Mouse (Mus musculus) macrophage (primary cell): ENCODE measurements around the gene Hrh2. TPM values are rescaled to one million over a fixed set of nuclear protein-coding genes. Genes with fewer than 3 reads are reported as not detected.

ENCODE experiments used
- H3K27ac ChIP-seq: fragments of 350-480 bp; formaldehyde crosslinking; 2 replicates; pipeline ENCODE4 v1.9.0; 2021
- H3K36me3 ChIP-seq: fragments of 350-480 bp; formaldehyde crosslinking; 2 replicates; pipeline ENCODE4 v1.9.0; 2021; ENCODE audit errors: inconsistent target
- H3K4me3 ChIP-seq: fragments of 350-480 bp; formaldehyde crosslinking; 2 replicates; pipeline ENCODE4 v1.9.0; 2021; ENCODE audit errors: inconsistent target
- H3K79me2 ChIP-seq: fragments of 350-480 bp; formaldehyde crosslinking; 2 replicates; pipeline ENCODE4 v1.9.0; 2021; ENCODE audit errors: inconsistent target
- WGBS: methylation state at CpG from one replicate; pipeline ENCODE4 v1.1.7; 2026; ENCODE audit warnings: inconsistent platforms; ENCODE audit not compliant: missing documents; 5-methylcytosine and 5-hydroxymethylcytosine counted together
- polyA plus RNA-seq: library from polyadenylated mRNA; stranded (reverse); fragments of 250-400 nt; gene quantifications from 3 replicates; pipeline ENCODE4 v1.2.4, GENCODE M21; 2018; ENCODE audit warnings: inconsistent platforms

The Hrh2 gene
- polyA plus RNA-seq, 1 experiment from 2014 or later: 0.34 TPM

- Histone ChIP-seq H3K36me3 (no peaks in the 10 kb centered on the region), H3K4me3 (no peak overlapping the region), H3K27ac (no peak overlapping the region), H3K79me2 (no peaks in the 10 kb centered on the region)
- 90% methylated on average over 11 of the region's 11 CpGs for WGBS
Measured at GRCm38 (mm10) chr13:54251541-54252225, 59.8 kb downstream of the Hrh2 start.

DNA sequence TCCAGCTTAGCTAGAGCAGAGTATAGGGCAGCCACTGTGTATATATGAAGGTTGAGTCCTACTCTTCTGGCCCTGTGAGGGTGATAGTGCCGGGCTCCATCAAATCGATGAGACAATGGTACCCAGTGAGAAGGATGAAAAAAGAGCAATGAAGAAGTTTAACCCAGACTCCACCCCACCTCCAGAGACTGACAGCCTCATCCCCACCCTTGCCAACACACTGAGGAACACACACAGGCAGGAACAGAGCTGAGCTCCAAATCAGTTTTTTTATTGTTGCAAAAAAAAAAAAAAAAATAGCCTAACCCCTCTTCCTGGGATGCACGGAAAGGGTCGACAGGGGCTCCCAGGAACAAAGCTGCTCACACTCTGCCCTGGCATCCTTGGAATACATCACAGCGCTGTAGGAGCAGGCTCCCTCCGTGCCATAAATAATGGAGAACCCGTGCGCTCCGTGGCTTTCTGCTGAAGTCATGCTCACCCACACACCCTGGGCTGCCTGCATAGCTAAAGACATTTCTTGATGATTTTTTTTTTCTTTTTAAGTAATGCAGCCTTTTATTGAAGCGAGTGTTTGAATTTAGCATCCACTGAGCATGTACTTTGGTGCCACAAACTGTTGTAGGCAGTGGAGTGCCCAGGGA is 65.8 kb downstream of the Hrh2 start:
- Histone ChIP-seq H3K4me3 (no peak overlapping the region), H3K36me3 (no peaks in the 10 kb centered on the region), H3K79me2 (no peaks in the 10 kb centered on the region), H3K27ac (no peak overlapping the region)
- 31% methylated on average over 10 of the region's 10 CpGs for WGBS

DNA sequence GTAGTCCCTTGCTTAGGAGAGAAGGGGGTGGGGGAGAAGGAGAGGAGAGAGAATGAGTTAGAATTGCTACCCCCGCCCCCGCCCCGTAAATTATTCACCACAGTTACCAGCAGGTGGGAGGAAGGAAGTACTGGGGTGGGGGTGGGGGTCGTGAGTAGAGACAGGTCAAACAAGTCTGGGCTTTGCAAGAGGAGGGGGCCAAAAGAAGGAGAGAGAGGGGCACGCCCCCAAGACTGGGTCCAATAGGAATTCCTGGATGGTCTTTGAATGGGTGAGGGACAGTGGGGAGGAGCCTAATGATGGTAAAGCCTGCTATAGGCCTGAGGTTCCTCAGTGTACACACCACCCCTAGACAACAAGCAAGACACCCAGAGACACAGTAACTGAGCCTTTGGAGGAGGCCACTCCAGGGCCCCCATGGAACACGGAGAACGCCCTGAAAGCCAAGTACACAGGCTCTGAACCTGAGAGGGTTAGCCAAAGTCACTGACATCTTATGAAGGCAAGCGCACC is 66.4 kb downstream of the Hrh2 start:
- H3K79me2 ChIP-seq: no peaks in the 10 kb centered on the region
- H3K4me3 ChIP-seq: no peak overlapping the region
- no peaks in the 10 kb centered on the region for H3K36me3 ChIP-seq
- H3K27ac ChIP-seq: no peak overlapping the region
- WGBS: 39% methylated on average over 8 of the region's 8 CpGs

GRCm38 (mm10) chr13:54260318-54260717 is 68.4 kb downstream of the Hrh2 start:
- no peak overlapping the region for H3K4me3 ChIP-seq
- H3K79me2 ChIP-seq: no peaks in the 10 kb centered on the region
- WGBS: 29% methylated on average over 8 of the region's 8 CpGs
- no peaks in the 10 kb centered on the region for H3K36me3 ChIP-seq
- no peak overlapping the region for H3K27ac ChIP-seq

DNA sequence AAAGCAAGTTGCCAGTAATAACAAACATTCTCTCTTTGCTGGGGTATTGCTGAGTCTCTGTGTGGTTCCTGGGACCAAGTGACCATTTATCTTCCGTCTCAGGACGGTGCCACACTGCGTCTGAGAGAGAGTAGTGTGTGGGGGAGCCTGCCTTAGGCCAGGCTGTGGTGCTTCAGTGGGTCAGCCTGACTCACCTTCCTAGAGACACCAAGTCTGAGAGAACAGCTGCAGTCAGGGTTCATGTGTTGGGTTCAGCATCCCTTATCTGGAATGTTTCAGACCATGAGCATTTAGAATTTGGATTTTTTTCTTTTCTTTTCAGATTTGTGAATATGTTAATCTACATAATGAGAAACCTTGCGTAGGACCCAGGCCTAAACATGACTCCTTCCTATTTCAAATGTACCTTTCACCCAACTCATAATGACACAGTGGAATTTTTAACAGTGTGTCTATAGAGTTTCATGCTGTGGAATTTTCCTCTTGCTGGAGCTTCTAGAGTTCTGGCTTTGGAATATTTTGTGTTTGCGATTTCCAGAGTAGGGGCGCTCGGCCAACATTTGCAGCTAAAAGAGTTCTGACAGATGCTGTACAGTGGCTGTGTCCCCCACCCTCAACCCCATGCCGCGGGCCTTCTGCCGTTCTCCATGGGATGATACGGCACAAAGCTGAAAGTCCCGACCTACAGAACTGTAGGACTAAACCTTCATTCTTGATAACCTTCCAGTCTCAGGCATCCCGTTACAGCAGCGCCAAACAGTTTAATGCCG is 71.0 kb downstream of the Hrh2 start:
- Histone ChIP-seq H3K4me3 (no peak overlapping the region), H3K36me3 (no peaks in the 10 kb centered on the region), H3K27ac (no peak overlapping the region), H3K79me2 (no peaks in the 10 kb centered on the region)
- 90% methylated on average over 15 of the region's 15 CpGs for WGBS

DNA sequence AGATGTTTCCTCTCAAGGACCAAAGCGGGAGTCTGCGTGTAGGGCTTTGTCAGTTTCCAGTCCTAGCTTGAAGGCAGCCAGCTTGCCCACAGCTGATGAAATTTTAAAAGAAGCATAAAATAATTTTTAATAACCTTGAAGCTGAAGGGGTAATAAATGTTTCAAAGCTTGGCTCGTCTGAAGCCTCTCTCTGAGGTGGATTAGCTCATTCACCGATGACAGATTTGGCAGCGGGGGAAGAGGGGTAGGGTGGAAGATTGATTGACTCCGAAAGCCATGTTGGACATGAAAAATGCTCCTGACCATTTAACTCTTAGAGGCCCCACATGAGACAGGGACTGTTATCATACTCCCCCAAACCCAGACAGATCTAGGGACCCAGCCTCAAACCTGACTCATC is 71.7 kb downstream of the Hrh2 start:
- no peaks in the 10 kb centered on the region for H3K79me2 ChIP-seq
- no peaks in the 10 kb centered on the region for H3K36me3 ChIP-seq
- H3K27ac ChIP-seq: no peak overlapping the region
- no peak overlapping the region for H3K4me3 ChIP-seq
- WGBS: 94% methylated on average over 6 of the region's 6 CpGs

GRCm38 (mm10) chr13:54266472-54266871 is 74.5 kb downstream of the Hrh2 start:
- 22% methylated on average over 9 of the region's 9 CpGs for WGBS
- Histone ChIP-seq H3K27ac (no peak overlapping the region), H3K4me3 (no peak overlapping the region), H3K36me3 (no peaks in the 10 kb centered on the region), H3K79me2 (no peaks in the 10 kb centered on the region)

- 89% methylated on average over 2 of the region's 3 CpGs for WGBS
- H3K27ac ChIP-seq: no peak overlapping the region
- no peak overlapping the region for H3K4me3 ChIP-seq
- no peaks in the 10 kb centered on the region for H3K79me2 ChIP-seq
- no peaks in the 10 kb centered on the region for H3K36me3 ChIP-seq
Measured at GRCm38 (mm10) chr13:54269087-54269486, 77.2 kb downstream of the Hrh2 start.

DNA sequence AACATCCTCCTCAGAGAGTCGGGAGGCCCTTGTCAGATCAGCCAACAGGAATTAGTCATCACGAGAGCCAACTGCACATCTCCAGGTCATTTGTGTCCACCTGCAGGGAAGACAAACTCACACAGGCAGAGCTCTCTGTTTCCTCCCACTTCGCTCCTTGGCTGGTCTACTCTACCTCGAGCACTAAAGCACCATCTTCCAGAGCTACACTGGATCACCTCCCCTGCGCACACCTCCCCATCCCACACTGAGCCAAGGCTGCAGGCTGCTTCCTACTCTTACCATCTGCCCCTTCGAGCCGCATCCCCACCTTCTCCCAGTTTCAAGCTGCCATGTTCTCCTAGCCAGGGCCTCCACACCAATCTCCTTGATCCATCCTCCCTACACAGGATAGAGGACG is 77.7 kb downstream of the Hrh2 start:
- Histone ChIP-seq H3K36me3 (no peaks in the 10 kb centered on the region), H3K4me3 (no peak overlapping the region), H3K79me2 (no peaks in the 10 kb centered on the region), H3K27ac (no peak overlapping the region)
- WGBS: 77% methylated on average over 8 of the region's 8 CpGs

GRCm38 (mm10) chr13:54272076-54272475 is 80.1 kb downstream of the Hrh2 start:
- no peak overlapping the region for H3K27ac ChIP-seq
- H3K79me2 ChIP-seq: no peaks in the 10 kb centered on the region
- WGBS: 79% methylated on average over 7 of the region's 7 CpGs
- no peak overlapping the region for H3K4me3 ChIP-seq
- H3K36me3 ChIP-seq: no peaks in the 10 kb centered on the region

- no peaks in the 10 kb centered on the region for H3K36me3 ChIP-seq
- 89% methylated on average over 6 of the region's 6 CpGs for WGBS
- no peak overlapping the region for H3K27ac ChIP-seq
- H3K79me2 ChIP-seq: no peaks in the 10 kb centered on the region
- H3K4me3 ChIP-seq: no peak overlapping the region
Measured at GRCm38 (mm10) chr13:54277406-54277805, 85.5 kb downstream of the Hrh2 start.

DNA sequence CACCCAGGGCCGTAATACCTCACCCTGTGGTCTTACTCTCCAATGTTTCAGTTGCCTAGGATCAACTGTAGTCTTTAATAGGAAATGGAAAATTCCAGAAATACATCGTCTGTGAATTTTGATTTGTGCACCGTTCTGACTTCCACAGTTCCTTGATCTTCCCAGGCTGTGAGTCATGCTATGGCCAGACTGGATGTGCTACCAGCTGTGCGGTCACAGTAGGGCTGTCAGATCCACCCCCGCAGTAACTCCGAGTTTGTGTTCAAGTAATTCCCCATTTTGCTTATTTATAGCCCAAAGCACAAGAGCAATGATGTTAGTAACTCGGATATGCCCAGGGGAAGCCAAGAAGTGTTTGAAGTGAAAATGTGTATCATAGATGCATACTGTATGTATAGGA is 88.4 kb downstream of the Hrh2 start:
- WGBS: 92% methylated on average over 7 of the region's 7 CpGs
- H3K79me2 ChIP-seq: no peaks in the 10 kb centered on the region
- no peaks in the 10 kb centered on the region for H3K36me3 ChIP-seq
- no peak overlapping the region for H3K4me3 ChIP-seq
- H3K27ac ChIP-seq: no peak overlapping the region

GRCm38 (mm10) chr13:54281149-54281548 is 89.2 kb downstream of the Hrh2 start:
- no peaks in the 10 kb centered on the region for H3K36me3 ChIP-seq
- no peak overlapping the region for H3K4me3 ChIP-seq
- WGBS: 86% methylated on average over 7 of the region's 7 CpGs
- no peak overlapping the region for H3K27ac ChIP-seq
- no peaks in the 10 kb centered on the region for H3K79me2 ChIP-seq

DNA sequence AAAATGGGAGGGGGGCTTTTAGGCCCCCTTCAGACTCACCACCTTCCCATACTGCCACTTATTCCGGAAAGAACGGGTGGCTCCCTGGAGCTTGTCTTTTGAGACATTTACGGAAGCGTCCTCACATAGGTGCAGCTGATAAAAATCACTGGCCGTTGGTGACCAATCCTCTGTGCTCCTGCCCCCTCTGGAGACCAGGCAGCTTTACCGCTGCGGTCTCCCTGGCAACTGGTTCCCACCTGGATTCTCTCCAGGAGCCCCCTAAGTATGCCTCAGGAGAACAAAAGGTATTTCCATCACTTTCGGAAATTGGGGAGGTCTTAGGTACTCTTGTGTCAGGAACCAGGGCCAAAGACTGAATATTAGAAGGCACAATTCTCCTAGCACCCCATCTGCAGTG is 89.7 kb downstream of the Hrh2 start:
- Histone ChIP-seq H3K36me3 (no peaks in the 10 kb centered on the region), H3K27ac (no peak overlapping the region), H3K4me3 (no peak overlapping the region), H3K79me2 (no peaks in the 10 kb centered on the region)
- 35% methylated on average over 8 of the region's 8 CpGs for WGBS
